Mouse (Mus musculus): ENCODE measurements around the gene Mrpl21. TPM values are rescaled to one million over a fixed set of nuclear protein-coding genes. Genes with fewer than 3 reads are reported as not detected.

Mrpl21 gene
- polyA plus RNA-seq, 1 experiment from 2014 or later, result 124 TPM

DNA sequence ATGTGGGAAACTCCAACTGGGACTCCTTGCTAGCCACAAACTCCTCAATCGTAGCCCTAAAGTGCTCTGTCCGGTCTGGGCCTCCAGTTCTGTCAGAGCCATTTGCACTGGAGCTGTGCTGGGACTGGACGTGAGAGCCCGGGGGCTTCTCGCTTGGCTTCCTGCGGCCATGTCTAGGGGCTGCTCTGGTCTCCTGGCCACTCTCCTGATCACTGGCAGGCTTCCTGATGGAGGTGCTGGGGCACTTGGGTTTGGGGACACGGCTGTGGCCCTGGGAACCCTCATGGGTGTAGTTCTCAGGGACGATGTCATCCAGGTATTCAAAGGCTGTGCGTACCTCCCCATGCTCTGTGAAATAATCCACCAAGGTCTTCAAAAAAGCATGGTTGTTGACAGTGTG is 17.5 kb upstream of the Mrpl21 start:
- H3K36me3 ChIP-seq (ENCODE audit: insufficient read depth, low read length), result peaks cover 67% of the 10 kb centered on the region
- H3K4me1 ChIP-seq (replicated peaks; ENCODE audit: insufficient read depth, low read length), result no peaks in the 10 kb centered on the region
- 92% methylated on average over 9 of the region's 9 CpGs for WGBS
- TF ChIP-seq CTCF (IDR thresholded peaks at IDR 0.05; ENCODE audit: low read depth), result no peak
- no peaks in the 10 kb centered on the region for H3K27me3 ChIP-seq (ENCODE audit: insufficient read depth, low read length)
- DNase-seq (ENCODE audit: low spot score) (no peak), ATAC-seq (replicated peaks; ENCODE audit: low FRiP score, low read depth) (no peak)
- H3K27ac ChIP-seq, result no peak overlapping the region
- no peak overlapping the region for H3K4me3 ChIP-seq (replicated peaks; ENCODE audit: low read depth, low read length)
- no peak overlapping the region for H3K4me2 ChIP-seq (ENCODE audit: low read length)
- no peak overlapping the region for H3K9ac ChIP-seq (ENCODE audit: low read depth, low read length)
- H3K9me3 ChIP-seq (replicated peaks; ENCODE audit: low read length), result no peaks in the 10 kb centered on the region

DNA sequence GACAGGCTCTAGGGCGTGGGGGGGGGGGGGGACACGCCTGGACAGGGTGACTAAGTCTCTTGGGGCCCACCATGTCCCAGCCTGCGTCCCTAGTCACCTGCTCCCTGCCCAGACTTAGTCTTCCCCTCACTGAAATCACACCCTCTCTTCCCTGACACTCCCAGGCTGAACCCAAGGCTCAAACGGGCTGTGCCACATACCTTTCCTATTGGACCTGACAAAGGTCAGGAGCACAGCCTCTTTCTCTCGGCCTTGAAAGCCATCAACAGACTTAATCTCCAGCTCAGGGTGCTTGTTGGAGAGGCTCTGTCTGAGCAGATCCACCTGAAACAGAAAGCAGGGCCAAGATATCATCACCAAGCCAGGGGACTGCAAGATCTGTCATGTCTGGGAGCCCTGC is 16.6 kb upstream of the Mrpl21 start:
- H3K27me3 ChIP-seq (ENCODE audit: insufficient read depth, low read length), result no peaks in the 10 kb centered on the region
- H3K9ac ChIP-seq (ENCODE audit: low read depth, low read length), result no peak overlapping the region
- no peaks in the 10 kb centered on the region for H3K4me1 ChIP-seq (replicated peaks; ENCODE audit: insufficient read depth, low read length)
- H3K4me2 ChIP-seq (ENCODE audit: low read length), result no peak overlapping the region
- DNase-seq (ENCODE audit: low spot score) (no peak), ATAC-seq (replicated peaks; ENCODE audit: low FRiP score, low read depth) (no peak)
- H3K9me3 ChIP-seq (replicated peaks; ENCODE audit: low read length), result no peaks in the 10 kb centered on the region
- WGBS, result 79% methylated on average over 5 of the region's 5 CpGs
- H3K27ac ChIP-seq, result no peak overlapping the region
- TF ChIP-seq CTCF (IDR thresholded peaks at IDR 0.05; ENCODE audit: low read depth), result no peak
- peaks cover 70% of the 10 kb centered on the region for H3K36me3 ChIP-seq (ENCODE audit: insufficient read depth, low read length)
- H3K4me3 ChIP-seq (replicated peaks; ENCODE audit: low read depth, low read length), result no peak overlapping the region

DNA sequence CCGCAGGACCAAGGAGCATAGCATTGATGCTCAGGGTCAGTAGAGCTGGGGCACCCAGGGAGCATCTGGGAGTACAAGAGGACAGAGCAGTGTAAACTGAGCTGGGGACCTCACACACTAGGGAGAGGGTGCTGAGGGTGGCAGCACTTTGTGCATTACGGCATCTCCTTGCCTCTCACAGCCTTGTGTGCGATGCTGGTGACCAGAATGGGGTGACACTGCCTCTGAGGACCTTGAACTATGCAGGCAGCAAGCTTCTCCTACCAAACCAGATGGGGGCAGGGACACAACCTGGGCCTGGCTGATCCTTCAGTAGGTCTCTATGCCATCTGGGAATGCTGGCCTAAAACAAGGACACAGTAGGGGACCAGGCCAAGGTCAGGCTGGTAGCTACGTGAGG is 16.0 kb upstream of the Mrpl21 start:
- Histone ChIP-seq H3K4me3 (replicated peaks; ENCODE audit: low read depth, low read length) (no peak overlapping the region), H3K4me1 (replicated peaks; ENCODE audit: insufficient read depth, low read length) (no peaks in the 10 kb centered on the region), H3K9me3 (replicated peaks; ENCODE audit: low read length) (no peaks in the 10 kb centered on the region), H3K9ac (ENCODE audit: low read depth, low read length) (no peak overlapping the region), H3K27me3 (ENCODE audit: insufficient read depth, low read length) (no peaks in the 10 kb centered on the region), H3K27ac (no peak overlapping the region), H3K36me3 (ENCODE audit: insufficient read depth, low read length) (peaks cover 69% of the 10 kb centered on the region), H3K4me2 (ENCODE audit: low read length) (no peak overlapping the region)
- DNase-seq (ENCODE audit: low spot score), result no peak
- no peak for ATAC-seq (replicated peaks; ENCODE audit: low FRiP score, low read depth)
- 97% methylated on average over 4 of the region's 4 CpGs for WGBS
- TF ChIP-seq CTCF (IDR thresholded peaks at IDR 0.05; ENCODE audit: low read depth), result no peak

DNA sequence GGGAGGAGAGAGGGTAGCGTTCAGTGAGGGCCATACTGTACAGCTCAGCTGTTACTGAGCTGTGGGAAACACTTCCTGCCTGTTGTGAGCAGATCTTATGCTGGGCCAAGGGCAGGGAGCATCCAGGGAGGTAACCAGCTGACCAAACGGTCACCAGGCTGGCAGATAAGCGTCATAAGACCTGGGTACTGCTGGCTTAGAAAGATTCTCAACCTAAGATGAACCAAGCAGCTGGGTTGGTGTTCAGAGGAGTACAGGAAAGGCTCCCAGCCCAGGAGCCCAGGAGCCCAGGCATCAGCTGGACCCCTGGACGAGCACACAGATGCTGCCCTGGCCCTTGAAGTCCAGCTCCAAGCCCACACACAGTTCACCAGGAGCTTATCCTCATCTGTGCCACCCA is 15.4 kb upstream of the Mrpl21 start:
- Histone ChIP-seq H3K36me3 (ENCODE audit: insufficient read depth, low read length) (peaks cover 71% of the 10 kb centered on the region), H3K4me3 (replicated peaks; ENCODE audit: low read depth, low read length) (no peak overlapping the region), H3K4me1 (replicated peaks; ENCODE audit: insufficient read depth, low read length) (no peaks in the 10 kb centered on the region), H3K27ac (no peak overlapping the region), H3K27me3 (ENCODE audit: insufficient read depth, low read length) (no peaks in the 10 kb centered on the region), H3K9ac (ENCODE audit: low read depth, low read length) (no peak overlapping the region), H3K9me3 (replicated peaks; ENCODE audit: low read length) (no peaks in the 10 kb centered on the region), H3K4me2 (ENCODE audit: low read length) (no peak overlapping the region)
- TF ChIP-seq CTCF (IDR thresholded peaks at IDR 0.05; ENCODE audit: low read depth), result no peak
- no peak for ATAC-seq (replicated peaks; ENCODE audit: low FRiP score, low read depth)
- WGBS, result 92% methylated on average over 4 of the region's 4 CpGs
- DNase-seq (ENCODE audit: low spot score), result no peak

DNA sequence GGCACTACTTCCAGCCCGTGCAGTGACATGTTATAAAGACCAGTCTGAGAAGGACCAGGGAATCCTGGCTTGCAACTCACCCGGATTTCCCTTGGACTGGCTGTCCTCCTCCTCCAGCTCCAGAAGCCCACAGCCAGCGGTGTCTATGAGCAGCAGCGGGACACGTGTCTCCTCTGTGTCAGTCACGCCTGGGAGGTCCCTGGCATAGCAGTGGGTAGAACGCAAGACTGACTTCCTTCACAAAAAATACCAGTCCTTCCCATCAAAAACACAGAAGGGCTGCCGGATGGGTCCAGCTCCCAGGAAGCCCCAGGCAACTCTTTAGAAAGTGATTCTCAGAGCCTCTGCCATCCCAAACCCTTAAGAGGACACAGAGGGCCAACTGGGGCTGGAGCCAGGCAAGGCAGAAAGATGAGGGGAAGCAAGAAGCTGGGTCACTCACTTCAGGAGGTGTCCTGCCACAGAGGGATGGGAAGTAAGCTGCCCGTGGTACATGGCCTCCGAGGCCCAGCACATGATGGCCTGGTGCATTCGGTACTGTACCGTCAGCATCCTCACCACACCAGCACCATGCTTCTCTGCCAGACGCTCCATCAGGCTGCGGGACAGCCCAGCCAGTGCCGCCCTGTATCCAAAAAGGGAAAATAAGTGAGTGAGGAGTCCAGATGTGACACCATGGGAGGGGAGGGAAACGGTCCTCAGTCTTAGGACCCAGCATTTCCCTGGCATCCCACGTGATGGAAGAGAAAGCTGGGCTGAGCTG is 14.3 kb upstream of the Mrpl21 start:
- ATAC-seq (replicated peaks; ENCODE audit: low FRiP score, low read depth), result no peak
- WGBS, result 91% methylated on average over 17 of the region's 17 CpGs
- DNase-seq (ENCODE audit: low spot score), result no peak
- TF ChIP-seq CTCF (IDR thresholded peaks at IDR 0.05; ENCODE audit: low read depth), result no peak
- Histone ChIP-seq H3K9me3 (replicated peaks; ENCODE audit: low read length) (no peaks in the 10 kb centered on the region), H3K36me3 (ENCODE audit: insufficient read depth, low read length) (peaks cover 81% of the 10 kb centered on the region), H3K4me3 (replicated peaks; ENCODE audit: low read depth, low read length) (no peak overlapping the region), H3K4me1 (replicated peaks; ENCODE audit: insufficient read depth, low read length) (no peaks in the 10 kb centered on the region), H3K27me3 (ENCODE audit: insufficient read depth, low read length) (no peaks in the 10 kb centered on the region), H3K4me2 (ENCODE audit: low read length) (no peak overlapping the region), H3K27ac (no peak overlapping the region), H3K9ac (ENCODE audit: low read depth, low read length) (no peak overlapping the region)

DNA sequence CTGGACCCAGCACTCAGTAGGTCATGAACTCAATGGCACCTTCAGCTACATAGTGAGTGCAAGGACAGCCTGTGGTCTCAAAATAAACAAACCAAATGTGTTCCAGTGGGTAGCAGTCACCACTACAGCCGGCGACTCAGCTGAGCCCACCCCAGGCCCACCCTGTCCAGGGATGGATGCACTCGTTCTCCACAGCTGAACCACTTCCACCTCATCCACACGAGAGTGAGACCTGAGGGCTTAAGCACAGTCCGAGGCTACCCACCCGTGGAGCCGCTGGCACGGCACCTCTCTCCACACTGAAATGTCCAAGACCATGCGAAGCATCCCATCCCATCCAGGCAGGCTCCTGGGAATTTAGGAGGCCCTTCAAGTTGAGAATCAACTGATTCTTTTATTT is 13.4 kb upstream of the Mrpl21 start:
- Histone ChIP-seq H3K4me1 (replicated peaks; ENCODE audit: insufficient read depth, low read length) (no peaks in the 10 kb centered on the region), H3K27me3 (ENCODE audit: insufficient read depth, low read length) (no peaks in the 10 kb centered on the region), H3K9me3 (replicated peaks; ENCODE audit: low read length) (no peaks in the 10 kb centered on the region), H3K36me3 (ENCODE audit: insufficient read depth, low read length) (peaks cover 87% of the 10 kb centered on the region), H3K4me2 (ENCODE audit: low read length) (no peak overlapping the region), H3K9ac (ENCODE audit: low read depth, low read length) (no peak overlapping the region), H3K27ac (no peak overlapping the region), H3K4me3 (replicated peaks; ENCODE audit: low read depth, low read length) (no peak overlapping the region)
- no peak for ATAC-seq (replicated peaks; ENCODE audit: low FRiP score, low read depth)
- DNase-seq (ENCODE audit: low spot score), result no peak
- 92% methylated on average over 9 of the region's 9 CpGs for WGBS
- no peak for TF ChIP-seq CTCF (IDR thresholded peaks at IDR 0.05; ENCODE audit: low read depth)

DNA sequence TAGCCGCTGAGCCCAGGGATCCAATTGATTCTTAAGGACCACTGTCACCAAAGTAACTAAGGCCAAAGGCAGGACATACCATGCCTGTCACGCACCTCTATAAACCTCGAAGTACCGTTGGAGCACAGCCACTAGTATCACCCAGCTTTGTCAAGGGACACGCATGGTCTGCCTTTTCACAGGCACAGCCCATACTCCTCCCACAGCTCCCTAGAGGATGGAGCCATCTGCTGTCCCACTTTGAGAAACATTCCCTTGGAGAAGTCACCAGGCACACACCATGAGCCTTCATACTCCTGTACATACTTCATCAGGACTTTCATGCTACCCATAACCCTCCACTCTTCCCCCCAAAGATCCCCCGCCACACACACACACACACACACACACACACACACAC is 12.9 kb upstream of the Mrpl21 start:
- no peak for ATAC-seq (replicated peaks; ENCODE audit: low FRiP score, low read depth)
- no peaks in the 10 kb centered on the region for H3K4me1 ChIP-seq (replicated peaks; ENCODE audit: insufficient read depth, low read length)
- no peak overlapping the region for H3K27ac ChIP-seq
- H3K9ac ChIP-seq (ENCODE audit: low read depth, low read length), result no peak overlapping the region
- no peak for TF ChIP-seq CTCF (IDR thresholded peaks at IDR 0.05; ENCODE audit: low read depth)
- H3K36me3 ChIP-seq (ENCODE audit: insufficient read depth, low read length), result peaks cover 86% of the 10 kb centered on the region
- 91% methylated on average over 6 of the region's 6 CpGs for WGBS
- no peak overlapping the region for H3K4me2 ChIP-seq (ENCODE audit: low read length)
- no peaks in the 10 kb centered on the region for H3K27me3 ChIP-seq (ENCODE audit: insufficient read depth, low read length)
- no peaks in the 10 kb centered on the region for H3K9me3 ChIP-seq (replicated peaks; ENCODE audit: low read length)
- DNase-seq (ENCODE audit: low spot score), result no peak
- no peak overlapping the region for H3K4me3 ChIP-seq (replicated peaks; ENCODE audit: low read depth, low read length)

All from kidney, postnatal 0 days (tissue).